Mouse (Mus musculus): ENCODE measurements around the gene Ptprn2. TPM values are rescaled to one million over a fixed set of nuclear protein-coding genes. Genes with fewer than 3 reads are reported as not detected.
A peak's percentile ranks its signal among the peaks of the same experiment; 100 is the strongest.

Gene Ptprn2
- polyA plus RNA-seq, 1 experiment: 0.95 TPM

DNA sequence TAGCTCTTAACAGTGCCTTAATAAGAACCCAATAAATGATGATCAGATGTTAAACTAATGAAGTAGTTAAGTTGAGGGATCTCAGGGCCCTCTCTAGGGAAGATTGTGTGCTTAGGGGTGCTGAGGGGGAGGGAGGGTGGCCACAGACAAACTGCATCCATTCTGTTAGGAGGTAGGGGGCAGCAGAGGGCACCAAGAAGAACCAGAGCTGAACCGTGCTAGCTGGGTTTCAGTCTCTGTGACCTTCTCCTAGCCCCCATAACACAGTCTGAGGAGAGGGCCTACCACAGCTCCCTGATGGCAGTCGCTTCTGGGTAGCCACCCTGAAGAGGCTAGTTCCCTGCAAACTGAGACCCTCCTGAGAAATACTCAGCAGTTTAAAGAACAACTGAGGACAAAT is 646.6 kb downstream of the Ptprn2 start:
- Histone ChIP-seq H3K4me3 (replicated peaks; ENCODE audit: extremely low read depth, low read depth, low read length) (no peak overlapping the region), H3K4me1 (ENCODE audit: control insufficient read depth, insufficient read depth, low read length) (no peaks in the 10 kb centered on the region)
- TF ChIP-seq POLR2A (IDR thresholded peaks at IDR 0.05; ENCODE audit: borderline replicate concordance, extremely low read depth, low read depth, low read length) (no peak), CTCF (IDR thresholded peaks at IDR 0.05; ENCODE audit: insufficient read depth, low read length) (peak; percentile 74)
- DNase-seq: peak; percentile 11
- 22% methylated on average over 2 of the region's 2 CpGs for WGBS

DNA sequence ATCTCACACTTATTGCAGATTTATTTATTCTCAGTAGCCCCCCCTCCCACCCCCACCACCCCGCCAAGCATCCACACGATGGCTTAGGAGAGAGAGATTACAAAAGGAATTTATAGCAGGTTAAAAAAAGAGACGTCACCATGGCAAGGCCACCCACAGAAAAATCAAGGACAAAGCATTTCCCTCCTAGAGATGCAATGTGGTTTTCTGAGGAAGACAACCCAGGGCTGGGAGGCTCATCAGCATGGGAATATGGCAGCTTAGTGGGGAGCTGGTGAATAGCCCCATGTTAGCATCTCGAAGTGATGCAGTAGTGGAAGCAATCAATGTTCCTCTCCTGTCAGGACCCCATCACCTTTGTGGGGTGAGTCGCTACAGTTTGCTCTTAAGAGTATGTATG is 649.7 kb downstream of the Ptprn2 start:
- no peak for DNase-seq
- WGBS: 78% methylated on average over 5 of the region's 5 CpGs
- TF ChIP-seq CTCF (IDR thresholded peaks at IDR 0.05; ENCODE audit: insufficient read depth, low read length): no peak
- no peak for TF ChIP-seq POLR2A (IDR thresholded peaks at IDR 0.05; ENCODE audit: borderline replicate concordance, extremely low read depth, low read depth, low read length)

GRCm38 (mm10) chr12:117136472-117137010 is 651.0 kb downstream of the Ptprn2 start:
- TF ChIP-seq POLR2A (IDR thresholded peaks at IDR 0.05; ENCODE audit: borderline replicate concordance, extremely low read depth, low read depth, low read length): no peak
- no peak for TF ChIP-seq CTCF (IDR thresholded peaks at IDR 0.05; ENCODE audit: insufficient read depth, low read length)
- 66% methylated on average over 5 of the region's 5 CpGs for WGBS
- no peak for DNase-seq
- H3K4me1 ChIP-seq (ENCODE audit: control insufficient read depth, insufficient read depth, low read length): no peaks in the 10 kb centered on the region
- no peak overlapping the region for H3K4me3 ChIP-seq (replicated peaks; ENCODE audit: extremely low read depth, low read depth, low read length)

More for the DNA sequence above, 649.7 kb downstream of the Ptprn2 start:
- Histone ChIP-seq H3K4me3 (replicated peaks; ENCODE audit: extremely low read depth, low read depth, low read length) (no peak overlapping the region), H3K4me1 (ENCODE audit: control insufficient read depth, insufficient read depth, low read length) (no peaks in the 10 kb centered on the region)

- no peak for TF ChIP-seq CTCF (IDR thresholded peaks at IDR 0.05; ENCODE audit: insufficient read depth, low read length)
- no peak for TF ChIP-seq POLR2A (IDR thresholded peaks at IDR 0.05; ENCODE audit: borderline replicate concordance, extremely low read depth, low read depth, low read length)
- 69% methylated on average over 4 of the region's 4 CpGs for WGBS
- no peaks in the 10 kb centered on the region for H3K4me1 ChIP-seq (ENCODE audit: control insufficient read depth, insufficient read depth, low read length)
- DNase-seq: no peak
- H3K4me3 ChIP-seq (replicated peaks; ENCODE audit: extremely low read depth, low read depth, low read length): no peak overlapping the region
Observed at GRCm38 (mm10) chr12:117140901-117141300, 655.4 kb downstream of the Ptprn2 start.

GRCm38 (mm10) chr12:117141394-117141793 is 655.9 kb downstream of the Ptprn2 start:
- Histone ChIP-seq H3K4me1 (ENCODE audit: control insufficient read depth, insufficient read depth, low read length) (no peaks in the 10 kb centered on the region), H3K4me3 (replicated peaks; ENCODE audit: extremely low read depth, low read depth, low read length) (no peak overlapping the region)
- TF ChIP-seq POLR2A (IDR thresholded peaks at IDR 0.05; ENCODE audit: borderline replicate concordance, extremely low read depth, low read depth, low read length) (no peak), CTCF (IDR thresholded peaks at IDR 0.05; ENCODE audit: insufficient read depth, low read length) (no peak)
- whole genome bisulfite sequencing: 66% methylated on average over 6 of the region's 6 CpGs
- no peak for DNase-seq

- WGBS: 16% methylated on average over 7 of the region's 7 CpGs
- Histone ChIP-seq H3K4me1 (ENCODE audit: control insufficient read depth, insufficient read depth, low read length) (no peaks in the 10 kb centered on the region), H3K4me3 (replicated peaks; ENCODE audit: extremely low read depth, low read depth, low read length) (no peak overlapping the region)
- no peak for DNase-seq
- TF ChIP-seq POLR2A (IDR thresholded peaks at IDR 0.05; ENCODE audit: borderline replicate concordance, extremely low read depth, low read depth, low read length): no peak
- TF ChIP-seq CTCF (IDR thresholded peaks at IDR 0.05; ENCODE audit: insufficient read depth, low read length): no peak
Observed at GRCm38 (mm10) chr12:117149176-117149575, 663.7 kb downstream of the Ptprn2 start.

- no peak for DNase-seq
- WGBS: 15% methylated on average over 33 of the region's 33 CpGs
- TF ChIP-seq CTCF (IDR thresholded peaks at IDR 0.05; ENCODE audit: insufficient read depth, low read length) (no peak), POLR2A (IDR thresholded peaks at IDR 0.05; ENCODE audit: borderline replicate concordance, extremely low read depth, low read depth, low read length) (no peak)
- H3K4me3 ChIP-seq (replicated peaks; ENCODE audit: extremely low read depth, low read depth, low read length): peak overlapping the region; percentile 24
- no peaks in the 10 kb centered on the region for H3K4me1 ChIP-seq (ENCODE audit: control insufficient read depth, insufficient read depth, low read length)
Observed at GRCm38 (mm10) chr12:117150611-117151395, 665.3 kb downstream of the Ptprn2 start.

DNA sequence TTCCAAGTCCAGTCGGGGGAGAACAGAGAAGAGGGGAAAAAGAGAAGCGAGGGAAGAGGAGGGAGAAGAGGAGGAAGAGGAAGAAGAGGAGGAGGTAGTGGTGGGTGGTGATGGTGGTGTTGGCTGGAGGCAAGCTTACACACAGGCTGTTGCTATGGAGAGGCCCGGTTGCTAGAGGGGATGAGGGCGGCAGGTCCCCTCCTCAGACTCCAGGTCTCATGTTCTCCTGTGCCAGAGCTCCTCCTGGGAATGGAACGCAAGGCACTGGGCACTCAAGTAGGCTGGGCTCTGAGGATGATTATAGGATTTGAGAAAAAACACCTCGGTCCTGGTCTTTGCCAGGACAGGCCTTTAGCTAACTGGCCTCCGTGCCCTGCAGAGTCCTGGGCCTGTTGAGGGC is 666.1 kb downstream of the Ptprn2 start:
- TF ChIP-seq POLR2A (IDR thresholded peaks at IDR 0.05; ENCODE audit: borderline replicate concordance, extremely low read depth, low read depth, low read length) (no peak), CTCF (IDR thresholded peaks at IDR 0.05; ENCODE audit: insufficient read depth, low read length) (no peak)
- no peaks in the 10 kb centered on the region for H3K4me1 ChIP-seq (ENCODE audit: control insufficient read depth, insufficient read depth, low read length)
- WGBS: 19% methylated on average over 7 of the region's 7 CpGs

GRCm38 (mm10) chr12:117152366-117153165 is 667.0 kb downstream of the Ptprn2 start:
- 14% methylated on average over 28 of the region's 28 CpGs for WGBS
- H3K4me3 ChIP-seq (replicated peaks; ENCODE audit: extremely low read depth, low read depth, low read length): no peak overlapping the region
- H3K4me1 ChIP-seq (ENCODE audit: control insufficient read depth, insufficient read depth, low read length): no peaks in the 10 kb centered on the region
- TF ChIP-seq CTCF (IDR thresholded peaks at IDR 0.05; ENCODE audit: insufficient read depth, low read length) (no peak), POLR2A (IDR thresholded peaks at IDR 0.05; ENCODE audit: borderline replicate concordance, extremely low read depth, low read depth, low read length) (no peak)
- DNase-seq: no peak

More for the DNA sequence above, 666.1 kb downstream of the Ptprn2 start:
- DNase-seq: no peak
- no peak overlapping the region for H3K4me3 ChIP-seq (replicated peaks; ENCODE audit: extremely low read depth, low read depth, low read length)

Measured in lung, adult 2 months (tissue).